Mouse (Mus musculus) adrenal gland, adult (tissue): ENCODE results near the gene Med17.
A peak's percentile ranks its signal among the peaks of the same experiment; 100 is the strongest.
"Not testable (repeated sequence)": the region's sequence is repeated elsewhere in the genome, so short reads cannot be mapped to it uniquely, and the experiment has no call there.

ENCODE experiments used
- DNase-seq, 2 experiments: peaks; one replicate each; pipeline ENCODE4 v3.0.0; 2022 to 2023; ENCODE audit warnings: low spot score in 1 of 2; ENCODE audit not compliant: inconsistent age in 2 of 2

Med17 gene

DNA sequence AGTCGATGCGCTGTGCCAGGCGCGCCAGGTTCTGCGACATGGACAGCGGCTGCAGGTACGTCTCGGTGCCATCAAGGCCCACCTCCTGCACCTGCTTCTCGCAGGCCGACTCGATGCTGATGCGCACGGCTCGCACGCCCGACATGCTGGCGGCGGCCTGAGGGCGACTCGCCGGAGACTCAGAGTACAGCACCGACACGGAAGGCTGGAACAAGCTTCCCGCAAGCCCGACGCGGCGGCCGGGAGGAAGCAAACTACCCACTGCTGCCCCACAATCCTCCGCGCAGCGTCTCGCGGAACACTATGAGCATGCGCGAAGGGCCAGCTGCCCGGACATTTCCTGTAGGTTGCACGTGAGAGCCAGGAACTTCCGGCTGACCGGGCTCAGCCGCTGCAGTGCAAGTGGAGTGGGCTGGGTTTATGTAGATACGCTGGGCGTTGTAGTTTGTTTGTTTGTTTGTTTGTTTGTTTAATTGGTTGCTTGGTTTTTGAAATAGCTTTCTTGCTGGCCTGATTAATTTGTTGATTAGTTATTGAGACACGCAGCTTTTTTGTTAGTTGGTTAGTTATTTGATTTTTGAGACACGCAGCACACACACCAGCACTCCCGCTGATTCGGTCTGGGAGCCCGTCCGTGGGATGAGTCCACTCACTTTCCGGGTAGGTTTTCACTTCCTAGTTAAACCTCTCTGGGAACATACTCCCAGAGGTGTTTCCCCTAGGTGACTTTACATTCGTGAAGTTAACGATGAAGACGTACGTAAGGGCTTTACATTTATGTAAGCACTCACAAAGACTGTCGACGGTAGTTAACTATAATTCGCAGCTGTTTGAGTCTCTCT, at the start of gene Med17:
Gene Med17 (minus strand): TSS at position 283 of the 842 bp plus-strand sequence.
- peak; percentile 94 to 97 for DNase-seq

GRCm38 (mm10) chr9:15318170-15318742, 38.5 kb upstream of the Med17 start:
- no peak for DNase-seq

DNA sequence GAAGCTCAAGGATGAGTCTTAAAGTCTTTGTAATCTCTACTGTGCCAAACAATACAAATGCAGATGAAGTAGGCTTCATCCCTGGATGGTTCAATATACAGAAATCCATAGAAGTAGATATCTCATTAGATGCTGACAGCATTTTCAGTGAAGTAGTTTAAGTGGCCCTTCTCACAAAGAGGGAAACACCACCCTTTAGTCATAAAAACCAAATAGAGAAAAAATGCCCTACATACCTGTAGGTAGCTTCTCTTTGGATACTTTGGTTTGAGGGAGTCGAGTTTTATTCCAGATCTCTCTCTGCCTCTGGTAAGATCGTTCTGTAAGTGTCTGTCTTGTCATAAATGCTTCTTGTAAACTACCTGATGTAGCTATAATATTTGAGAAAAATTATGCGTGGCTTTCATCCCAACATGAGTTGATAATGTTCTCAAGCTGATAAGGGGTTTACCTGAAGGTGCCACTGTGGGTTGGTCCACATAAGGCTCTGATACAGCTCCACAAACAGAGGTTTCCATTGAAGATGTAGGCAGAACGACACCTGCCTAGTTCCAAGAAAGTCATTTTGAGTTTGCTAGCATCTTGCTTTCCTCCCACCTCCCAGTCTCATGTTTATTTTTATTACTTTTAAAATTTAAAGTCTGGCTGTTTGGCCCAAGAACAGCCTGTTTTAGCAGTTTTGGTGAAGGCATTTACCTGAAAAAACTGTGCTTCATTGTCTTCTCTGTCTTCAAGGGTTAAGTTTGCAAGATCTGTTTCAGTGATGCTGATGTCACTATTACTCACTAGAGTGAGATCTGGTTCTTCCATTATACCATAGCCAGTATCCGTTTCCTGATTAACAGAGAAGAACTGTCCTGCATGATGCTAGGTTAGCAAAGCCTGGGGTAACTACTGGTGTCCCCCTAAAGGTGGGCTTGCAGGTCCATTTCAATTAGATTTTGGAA, 37.8 kb upstream of the Med17 start:
- no peak for DNase-seq

DNA sequence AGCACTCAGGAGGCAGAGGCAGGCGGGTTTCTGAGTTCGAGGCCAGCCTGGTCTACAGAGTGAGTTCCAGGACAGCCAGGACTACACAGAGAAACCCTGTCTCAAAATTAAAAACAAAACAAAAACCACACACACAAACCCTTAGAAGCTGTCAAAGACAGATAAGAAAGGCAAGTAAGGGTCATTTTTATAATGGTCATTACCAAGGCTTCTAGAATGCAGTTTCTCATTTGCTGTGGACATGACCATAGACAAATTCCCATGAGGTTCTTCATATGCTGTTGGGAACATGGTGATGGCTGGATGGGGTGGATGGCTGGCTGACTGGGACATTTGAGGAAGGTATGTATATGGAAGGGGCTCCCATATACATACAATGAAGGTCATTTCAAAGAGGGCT, 36.6 kb upstream of the Med17 start:
- not testable (repeated sequence) for DNase-seq

- no peak for DNase-seq
Observed at GRCm38 (mm10) chr9:15314619-15315018, 34.9 kb upstream of the Med17 start.

GRCm38 (mm10) chr9:15313633-15314032, 33.9 kb upstream of the Med17 start:
- DNase-seq: no peak

- no peak for DNase-seq
Observed at GRCm38 (mm10) chr9:15312054-15312735, 32.5 kb upstream of the Med17 start.

DNA sequence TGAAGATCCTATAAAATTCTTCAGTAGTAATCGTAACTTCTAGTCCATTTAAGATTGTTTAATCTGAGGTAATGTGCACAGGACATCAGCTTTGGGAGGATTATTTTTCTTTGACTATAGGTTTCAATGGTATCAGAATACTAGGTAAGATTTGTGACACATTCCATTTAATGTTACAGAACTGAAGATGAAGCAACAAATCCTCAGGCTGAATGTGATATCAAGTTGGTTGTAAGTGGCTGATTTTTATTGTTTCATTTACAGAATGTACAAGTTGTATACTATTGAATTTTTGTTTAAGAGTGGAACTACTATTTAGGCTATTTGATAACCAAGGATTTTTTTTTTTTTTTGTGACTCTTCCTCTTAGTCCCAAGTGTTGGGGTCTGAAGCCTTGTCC, 30.4 kb upstream of the Med17 start:
- DNase-seq: no peak

DNA sequence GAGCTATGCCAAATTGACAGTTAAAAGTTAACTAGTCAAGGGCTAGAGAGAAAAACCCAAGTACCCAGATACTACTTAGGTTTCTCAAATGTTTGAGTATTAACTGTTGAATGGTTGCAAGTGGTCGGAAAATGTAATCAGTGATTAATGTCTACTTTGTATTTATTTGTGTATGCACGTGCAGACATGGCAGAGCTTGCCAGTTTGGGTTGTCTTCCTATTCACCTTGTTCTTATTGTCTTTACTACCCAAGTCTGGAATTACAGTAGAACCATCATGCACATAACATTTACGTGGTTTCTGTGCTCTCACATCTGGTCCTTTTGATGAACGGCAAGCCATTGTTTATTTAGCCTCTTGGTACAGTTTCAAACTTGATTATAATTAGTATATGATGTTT, 29.7 kb upstream of the Med17 start:
- no peak for DNase-seq

DNA sequence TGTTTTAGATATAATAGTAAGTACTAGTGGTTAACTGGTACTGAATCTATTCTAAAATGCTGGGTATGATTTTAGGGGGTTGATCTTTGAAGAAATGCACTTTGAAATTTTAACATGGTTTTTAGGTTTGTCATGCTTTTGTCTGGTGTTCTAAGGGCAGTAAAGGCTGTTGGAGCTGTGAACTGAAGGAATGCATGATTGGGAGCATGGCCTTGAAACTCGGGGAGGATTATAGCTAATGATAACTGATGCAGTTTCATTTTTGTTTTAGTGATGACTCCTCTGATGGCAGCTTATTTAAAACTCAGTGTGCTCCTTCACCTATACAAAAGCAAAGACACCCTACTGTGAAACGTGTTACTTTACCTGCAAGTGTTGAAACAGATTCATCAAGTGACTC, 28.5 kb upstream of the Med17 start:
- peak in 1 of 2 experiments; percentile 55 for DNase-seq

DNA sequence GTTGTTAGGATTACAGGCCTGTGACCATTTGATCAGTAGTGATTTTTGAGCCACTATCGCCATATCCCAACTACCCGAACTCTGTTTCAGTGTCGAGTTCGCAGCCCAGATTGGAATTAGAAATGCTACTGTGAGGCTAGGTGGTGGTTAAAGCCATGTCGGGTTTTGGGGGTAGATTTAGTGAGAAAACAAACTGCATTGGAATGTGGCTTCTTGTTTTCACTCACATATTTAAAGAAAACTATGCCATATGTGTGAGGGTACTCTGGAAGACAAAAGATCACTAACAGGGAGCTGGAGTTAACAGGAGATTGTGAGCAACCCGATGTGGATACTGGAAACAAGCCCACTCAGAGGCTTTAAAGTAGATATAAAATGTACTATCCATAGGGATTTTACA, 27.5 kb upstream of the Med17 start:
- DNase-seq: no peak

- DNase-seq: peak in 1 of 2 experiments; percentile 64
Observed at GRCm38 (mm10) chr9:15306398-15307119, 26.8 kb upstream of the Med17 start, which contains the start of gene 4931406C07Rik. 4931406C07Rik (minus strand) TSS chr9:15306448.

GRCm38 (mm10) chr9:15305503-15306397, 26.0 kb upstream of the Med17 start, which contains the start of gene Taf1d:
Taf1d (plus strand) TSS chr9:15306214.
- peak; percentile 97 to 99 for DNase-seq

DNA sequence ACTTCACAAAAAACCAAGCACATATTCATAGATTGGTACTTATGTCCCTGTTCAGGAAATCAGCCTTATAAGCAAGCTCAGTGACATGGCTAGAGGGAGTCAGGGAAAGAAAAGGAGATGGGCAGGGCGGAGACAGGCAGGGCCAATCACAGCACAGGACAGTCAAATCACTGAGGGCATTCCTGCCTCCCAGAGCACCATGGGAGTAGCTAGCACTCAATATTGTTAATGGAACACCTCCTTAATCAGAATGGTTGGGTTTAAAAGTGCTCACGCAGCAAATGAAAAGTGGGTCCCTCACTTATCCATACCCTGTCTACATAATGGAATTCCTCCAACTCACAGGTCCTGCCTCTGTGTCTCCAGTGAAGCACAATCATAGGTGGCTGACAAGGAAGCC, 23.1 kb upstream of the Med17 start:
- DNase-seq: peak; percentile 53 to 79

- not testable (repeated sequence) for DNase-seq
Observed at GRCm38 (mm10) chr9:15302006-15302405, 22.3 kb upstream of the Med17 start.

DNA sequence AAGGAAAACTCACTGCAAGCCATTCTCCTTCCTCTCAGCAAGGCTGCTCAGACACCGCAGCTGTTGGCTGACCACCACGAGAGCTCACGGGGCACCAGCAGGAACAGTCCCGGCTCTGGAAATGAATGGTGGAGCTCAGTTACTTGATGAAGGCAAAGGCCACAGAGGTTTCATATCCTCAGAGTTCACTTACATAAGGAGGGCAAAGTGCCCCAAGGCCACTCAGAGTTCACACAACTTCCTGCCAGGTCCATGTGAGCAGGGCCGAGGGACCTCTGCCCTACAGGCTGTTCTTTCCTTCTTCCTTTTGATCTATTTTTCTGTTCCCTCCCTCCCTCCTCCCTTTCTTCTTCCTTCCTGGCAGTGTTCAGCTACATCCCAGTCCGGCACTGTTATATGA, 21.7 kb upstream of the Med17 start:
- peak; percentile 86 to 94 for DNase-seq

DNA sequence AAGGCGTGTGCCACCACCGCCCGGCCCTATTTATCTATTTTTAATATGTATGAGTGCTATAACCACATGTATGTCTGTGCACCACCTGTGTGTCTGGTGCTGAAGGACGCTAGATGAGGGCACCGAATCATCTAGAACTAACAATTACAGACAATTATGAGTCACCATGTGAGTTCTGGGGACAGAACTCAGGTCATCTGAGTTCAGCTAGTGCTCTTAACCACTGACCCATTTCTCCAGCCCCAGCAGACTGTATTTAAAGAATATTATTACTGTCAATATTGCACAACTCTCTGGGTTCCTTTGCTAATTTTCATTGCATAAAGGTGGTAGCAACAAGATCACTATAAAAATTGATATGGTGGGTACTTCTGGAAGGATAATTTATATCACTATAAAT, 20.3 kb upstream of the Med17 start:
- DNase-seq: peak; percentile 17 to 62

GRCm38 (mm10) chr9:15298451-15298850, 18.7 kb upstream of the Med17 start:
- DNase-seq: no peak

DNA sequence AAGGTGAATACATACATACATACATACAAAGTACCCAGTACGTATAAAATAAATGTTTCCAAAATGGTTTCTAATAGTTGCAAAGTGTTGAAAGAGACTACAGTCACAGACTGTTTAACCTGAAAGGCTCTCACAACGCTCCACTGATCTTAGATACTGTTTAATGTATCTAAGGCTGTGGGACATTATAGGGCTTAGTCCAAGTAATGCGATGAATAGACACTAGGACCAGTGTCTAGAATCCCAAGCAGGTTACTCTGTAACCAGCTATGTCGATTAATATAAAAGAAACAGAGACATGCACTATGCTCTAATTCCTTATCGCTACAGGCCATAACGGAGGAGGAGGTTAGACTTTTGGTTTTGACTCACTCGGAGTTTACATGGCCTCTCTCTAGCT, 17.4 kb upstream of the Med17 start:
- DNase-seq: no peak
